Mouse (Mus musculus): Measurements from ENCODE around the gene Kif13a. TPM values are rescaled to one million over a fixed set of nuclear protein-coding genes. Genes with fewer than 3 reads are reported as not detected.

Kif13a gene
- total and polyA plus RNA-seq, 3 experiments: 1.2 to 1.7 TPM; not detected in 1

DNA sequence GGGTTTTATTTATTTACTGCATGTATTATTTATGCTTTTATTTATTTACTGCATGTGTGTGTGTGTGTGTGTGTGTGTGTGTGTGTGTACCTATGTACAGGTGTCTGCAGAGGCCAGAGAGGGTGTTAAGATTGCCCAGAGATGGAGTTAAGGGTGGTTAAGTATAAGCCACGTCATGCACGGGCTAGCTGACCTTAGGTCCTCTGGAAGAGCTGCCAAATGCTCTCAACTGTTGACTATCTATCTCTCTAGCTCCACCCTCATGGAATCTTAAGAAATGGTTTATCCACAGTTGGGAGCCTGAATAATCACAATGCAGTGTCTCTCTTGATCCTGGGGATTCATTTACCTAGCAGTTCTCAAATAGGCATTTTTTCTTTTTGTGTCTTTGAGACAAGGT lies 30.8 kb downstream of the Kif13a start:
- Histone ChIP-seq H3K9ac (ENCODE audit: control insufficient read depth, low read depth, low read length, poor library complexity, severe bottlenecking) (no peak overlapping the region), H3K36me3 (ENCODE audit: control insufficient read depth in 1 of 2, insufficient read depth in 2 of 2, low read length in 2 of 2) (peaks cover 0 to 3% of the 10 kb centered on the region in 2 experiments; a peak in 1 of 4 replicates), H3K4me3 (ENCODE audit: control insufficient read depth in 1 of 2, insufficient read depth in 1 of 2, low read depth in 2 of 2, low read length in 2 of 2) (no peak overlapping the region), H3K79me2 (ENCODE audit: control insufficient read depth, insufficient read depth, low read length, poor library complexity) (no peaks in the 10 kb centered on the region), H3K27ac (ENCODE audit: control insufficient read depth, low read depth, low read length) (no peak overlapping the region), H3K9me3 (replicated peaks; ENCODE audit: insufficient read depth, low read length) (no peaks in the 10 kb centered on the region), H3K4me1 (ENCODE audit: control insufficient read depth in 1 of 2, insufficient read depth in 2 of 2, low read length in 2 of 2) (no peaks in the 10 kb centered on the region; a peak in 2 of 4 replicates), H3K27me3 (ENCODE audit: control insufficient read depth in 1 of 2, insufficient read depth in 2 of 2, low read length in 2 of 2) (no peaks in the 10 kb centered on the region; a peak in 1 of 4 replicates)
- peak; percentile 11 for DNase-seq (ENCODE audit: low read depth, low spot score)
- TF ChIP-seq USF2 (IDR thresholded peaks at IDR 0.05; ENCODE audit: borderline replicate concordance in 1 of 2, insufficient read depth in 1 of 2, low read depth in 1 of 2, low read length in 2 of 2): no peak

DNA sequence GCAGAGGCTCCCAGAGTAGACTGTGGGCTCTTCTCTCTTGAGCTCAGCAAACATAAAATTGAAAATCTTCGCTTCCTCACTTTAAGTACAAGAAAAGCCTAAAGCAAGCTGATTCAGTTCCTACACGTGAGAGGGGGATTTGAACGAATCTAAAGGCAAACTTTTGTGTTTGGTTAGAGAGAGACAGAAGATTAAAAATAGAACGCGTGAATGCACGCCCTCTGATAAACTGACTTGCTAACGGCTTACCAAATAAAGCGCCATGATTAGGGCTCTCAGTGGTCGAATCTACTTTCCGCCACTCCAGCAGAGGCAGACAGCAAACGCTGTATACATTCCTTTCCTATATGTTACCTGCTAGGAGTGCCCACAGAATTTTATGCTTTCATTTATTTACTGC lies 31.3 kb downstream of the Kif13a start:
- H3K27ac ChIP-seq (ENCODE audit: control insufficient read depth, low read depth, low read length): no peak overlapping the region
- peak overlapping the region; percentile 30 to 32; a peak in 3 of 4 replicates for H3K4me3 ChIP-seq (ENCODE audit: control insufficient read depth in 1 of 2, insufficient read depth in 1 of 2, low read depth in 2 of 2, low read length in 2 of 2)
- peaks cover 0 to 3% of the 10 kb centered on the region in 2 experiments; a peak in 1 of 4 replicates for H3K36me3 ChIP-seq (ENCODE audit: control insufficient read depth in 1 of 2, insufficient read depth in 2 of 2, low read length in 2 of 2)
- no peaks in the 10 kb centered on the region for H3K9me3 ChIP-seq (replicated peaks; ENCODE audit: insufficient read depth, low read length)
- peak; percentile 48 for DNase-seq (ENCODE audit: low read depth, low spot score)
- no peaks in the 10 kb centered on the region; a peak in 1 of 4 replicates for H3K27me3 ChIP-seq (ENCODE audit: control insufficient read depth in 1 of 2, insufficient read depth in 2 of 2, low read length in 2 of 2)
- H3K9ac ChIP-seq (ENCODE audit: control insufficient read depth, low read depth, low read length, poor library complexity, severe bottlenecking): no peak overlapping the region
- TF ChIP-seq POLR2AphosphoS2 (IDR thresholded peaks at IDR 0.05; ENCODE audit: low read length) (no peak), MYB (IDR thresholded peaks at IDR 0.05; ENCODE audit: low read depth, low read length) (peak; percentile 56; the same call in 1 of the 2 replicates), E2F4 (IDR thresholded peaks at IDR 0.05; ENCODE audit: borderline replicate concordance, low read depth, low read length) (no peak), JUND (IDR thresholded peaks at IDR 0.05; ENCODE audit: low read depth, low read length) (no peak), SIN3A (IDR thresholded peaks at IDR 0.05; ENCODE audit: low read length) (no peak), EP300 (IDR thresholded peaks at IDR 0.05; ENCODE audit: low read depth in 1 of 2, low read length in 2 of 2) (peak in 1 of 2 experiments; percentile 50; a peak in 2 of 4 replicates), POLR2A (IDR thresholded peaks at IDR 0.05; ENCODE audit: control insufficient read depth in 1 of 2, insufficient read depth in 1 of 2, low read depth in 1 of 2, low read length in 2 of 2, poor library complexity in 1 of 2) (no peak), SMC3 (IDR thresholded peaks at IDR 0.05; ENCODE audit: low read depth, low read length) (no peak), MEF2A (IDR thresholded peaks at IDR 0.05; ENCODE audit: extremely low read depth, insufficient replicate concordance, low read depth, low read length, poor library complexity, severe bottlenecking) (0 out of 2 replicates have a peak, but pooled peaks have one; percentile 13), USF1 (IDR thresholded peaks at IDR 0.05; ENCODE audit: low read depth, low read length) (no peak), KAT2A (conservative IDR thresholded peaks at IDR 0.05; ENCODE audit: low read depth, low read length) (no peak)
- no peaks in the 10 kb centered on the region; a peak in 2 of 4 replicates for H3K4me1 ChIP-seq (ENCODE audit: control insufficient read depth in 1 of 2, insufficient read depth in 2 of 2, low read length in 2 of 2)
- no peaks in the 10 kb centered on the region for H3K79me2 ChIP-seq (ENCODE audit: control insufficient read depth, insufficient read depth, low read length, poor library complexity)

DNA sequence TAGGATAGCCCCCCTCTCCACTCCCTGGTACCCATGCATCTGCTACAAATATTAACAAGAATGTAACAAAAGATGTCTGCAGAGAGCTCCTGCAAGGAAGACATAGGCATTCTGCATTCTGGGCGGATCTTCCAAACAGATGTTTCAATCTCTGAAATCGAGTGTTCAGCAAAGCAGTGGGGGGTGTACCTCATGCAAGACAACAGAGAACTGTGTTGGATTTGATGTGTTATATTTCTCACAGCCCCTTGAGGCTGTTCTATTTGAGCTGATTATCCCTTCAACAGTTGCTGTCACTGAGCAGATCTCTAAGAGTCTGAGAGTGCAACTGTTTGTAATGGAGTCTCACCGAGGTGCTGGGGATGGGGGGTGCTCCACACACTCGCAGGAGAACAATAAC lies 37.3 kb downstream of the Kif13a start:
- TF ChIP-seq ZKSCAN1 (IDR thresholded peaks at IDR 0.05; ENCODE audit: low read depth, low read length): no peak
- TF ChIP-seq CHD1 (IDR thresholded peaks at IDR 0.05; ENCODE audit: low read depth, low read length): no peak
- TF ChIP-seq SMC3 (IDR thresholded peaks at IDR 0.05; ENCODE audit: low read depth, low read length): no peak
- no peak for TF ChIP-seq GABPA (IDR thresholded peaks at IDR 0.05; ENCODE audit: low read depth, low read length)
- TF ChIP-seq ELF1 (IDR thresholded peaks at IDR 0.05; ENCODE audit: low read depth, low read length): no peak
- no peak for TF ChIP-seq BHLHE40 (IDR thresholded peaks at IDR 0.05; ENCODE audit: borderline replicate concordance, low read depth, low read length)
- no peak for TF ChIP-seq POLR2AphosphoS2 (IDR thresholded peaks at IDR 0.05; ENCODE audit: low read length)
- no peak for TF ChIP-seq NELFE (IDR thresholded peaks at IDR 0.05; ENCODE audit: low read depth, low read length)
- TF ChIP-seq MYC (IDR thresholded peaks at IDR 0.05; ENCODE audit: low read depth, low read length): no peak
- TF ChIP-seq MAZ (IDR thresholded peaks at IDR 0.05; ENCODE audit: low read depth, low read length): no peak
- TF ChIP-seq JUND (IDR thresholded peaks at IDR 0.05; ENCODE audit: low read depth, low read length): no peak
- no peak for TF ChIP-seq E2F4 (IDR thresholded peaks at IDR 0.05; ENCODE audit: borderline replicate concordance, low read depth, low read length)
- TF ChIP-seq TAL1 (IDR thresholded peaks at IDR 0.05; ENCODE audit: low read length): no peak
- TF ChIP-seq RCOR1 (IDR thresholded peaks at IDR 0.05; ENCODE audit: low read depth, low read length): no peak
- no peak for TF ChIP-seq POLR2AphosphoS5 (IDR thresholded peaks at IDR 0.05; ENCODE audit: borderline replicate concordance, low read depth, low read length)
- H3K4me3 ChIP-seq (ENCODE audit: control insufficient read depth in 1 of 2, insufficient read depth in 1 of 2, low read depth in 2 of 2, low read length in 2 of 2): no peak overlapping the region
- no peaks in the 10 kb centered on the region for H3K4me1 ChIP-seq (ENCODE audit: control insufficient read depth in 1 of 2, insufficient read depth in 2 of 2, low read length in 2 of 2)
- H3K79me2 ChIP-seq (ENCODE audit: control insufficient read depth, insufficient read depth, low read length, poor library complexity): no peaks in the 10 kb centered on the region
- no peaks in the 10 kb centered on the region for H3K36me3 ChIP-seq (ENCODE audit: control insufficient read depth in 1 of 2, insufficient read depth in 2 of 2, low read length in 2 of 2)
- H3K9me3 ChIP-seq (replicated peaks; ENCODE audit: insufficient read depth, low read length): no peaks in the 10 kb centered on the region
- H3K27ac ChIP-seq (ENCODE audit: control insufficient read depth, low read depth, low read length): no peak overlapping the region
- H3K9ac ChIP-seq (ENCODE audit: control insufficient read depth, low read depth, low read length, poor library complexity, severe bottlenecking): no peak overlapping the region
- no peaks in the 10 kb centered on the region for H3K27me3 ChIP-seq (ENCODE audit: control insufficient read depth in 1 of 2, insufficient read depth in 2 of 2, low read length in 2 of 2)
- DNase-seq (ENCODE audit: low read depth, low spot score): no peak

Measured in MEL (cell line).